Mouse (Mus musculus) natural killer cell, adult 2 months (primary cell): Measurements from ENCODE around the gene Srsf3.

Source experiments
- DNase-seq, 2 experiments: peaks; one replicate each; pipeline ENCODE4 v3.0.0; 2022; ENCODE audit warnings: low spot score in 2 of 2

The Srsf3 gene

DNA sequence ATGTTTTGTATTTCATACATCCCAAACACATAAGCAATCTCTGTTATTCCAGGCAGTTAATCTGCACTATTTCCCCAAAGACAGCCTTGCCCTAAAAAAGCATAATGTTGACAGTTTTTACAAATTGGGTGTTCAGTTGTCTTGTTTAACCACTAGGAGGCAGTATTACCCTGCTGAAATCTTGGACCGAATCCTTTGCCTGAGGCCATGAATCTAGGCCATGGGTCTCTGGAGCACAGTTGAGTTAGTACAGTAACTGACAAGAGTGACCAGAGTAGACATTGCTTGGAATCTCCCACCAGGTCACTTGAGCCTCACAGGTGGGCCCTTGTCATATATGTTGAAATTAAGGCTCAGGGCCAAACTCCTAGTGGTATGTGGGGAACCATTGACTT lies 12.5 kb downstream of the Srsf3 start:
- peak; percentile 42 to 57 for DNase-seq

GRCm38 (mm10) chr17:29045741-29046530 lies 13.5 kb downstream of the Srsf3 start:
- no peak for DNase-seq

- no peak for DNase-seq
These were observed 14.4 kb downstream of the Srsf3 start for GRCm38 (mm10) chr17:29046863-29047262.

DNA sequence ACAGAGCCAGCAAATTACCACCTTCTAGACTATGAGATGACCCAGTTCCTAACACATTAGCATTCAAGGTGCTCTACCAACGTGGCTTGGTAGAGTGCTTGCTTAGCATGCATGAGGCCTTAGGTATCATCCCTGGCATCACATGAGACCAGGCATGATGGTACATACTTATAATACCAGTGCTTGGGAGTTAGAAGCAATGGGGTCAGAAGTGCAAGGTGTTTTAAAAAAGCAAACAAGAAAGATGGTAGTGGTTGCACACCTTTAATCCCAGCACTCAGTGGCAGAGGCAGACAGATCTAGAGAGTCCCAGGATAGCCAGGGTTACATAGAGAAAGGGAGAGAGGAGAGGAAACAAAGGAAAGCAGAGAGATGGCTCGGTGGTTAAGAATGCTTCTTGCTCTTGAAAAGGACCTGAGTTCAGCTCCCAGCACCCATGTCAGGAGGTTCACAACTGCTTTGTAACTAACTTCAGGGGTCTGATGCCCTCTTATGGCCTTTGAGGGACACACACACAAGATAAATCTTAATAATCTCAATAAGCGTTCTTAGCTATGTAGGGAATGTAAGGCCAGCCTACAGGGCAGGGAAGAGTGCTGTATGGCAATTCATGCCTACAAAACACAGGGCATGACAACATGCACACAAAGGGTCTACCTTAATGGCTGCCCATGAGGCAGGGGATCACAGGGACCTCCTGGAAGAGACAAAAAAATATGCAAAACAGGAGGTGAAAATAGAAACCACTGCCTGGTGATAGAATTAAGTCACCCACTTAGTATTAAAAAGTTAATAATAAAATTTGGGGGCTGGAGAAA lies 15.5 kb downstream of the Srsf3 start:
- DNase-seq = no peak

- DNase-seq = peak; percentile 69 to 81
These were observed 16.5 kb downstream of the Srsf3 start for GRCm38 (mm10) chr17:29048748-29049507.

DNA sequence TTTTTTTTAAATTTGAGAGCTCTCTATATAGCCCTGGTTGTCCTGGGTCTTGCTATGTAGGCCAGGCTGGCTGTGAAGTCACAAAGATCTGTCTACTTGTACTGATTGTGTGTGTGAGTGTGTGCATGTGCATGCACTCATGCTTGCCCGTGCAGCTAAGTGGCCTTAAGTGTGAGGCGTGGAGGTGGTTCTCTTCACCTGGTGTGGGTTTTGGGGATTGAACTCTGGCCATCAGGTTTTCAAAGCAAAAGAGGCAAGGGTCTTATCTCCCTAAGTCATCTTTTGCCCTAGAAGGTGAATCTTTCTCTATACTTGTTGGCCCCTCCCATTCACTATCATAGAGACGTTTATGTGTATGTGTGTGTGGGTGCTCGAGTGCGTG lies 17.1 kb downstream of the Srsf3 start:
- DNase-seq = no peak

GRCm38 (mm10) chr17:29049923-29050322 lies 17.5 kb downstream of the Srsf3 start:
- no peak for DNase-seq

- DNase-seq = no peak
These were observed 18.4 kb downstream of the Srsf3 start for GRCm38 (mm10) chr17:29050791-29051190.

- DNase-seq = no peak
These were observed 20.6 kb downstream of the Srsf3 start for GRCm38 (mm10) chr17:29053067-29053466.

DNA sequence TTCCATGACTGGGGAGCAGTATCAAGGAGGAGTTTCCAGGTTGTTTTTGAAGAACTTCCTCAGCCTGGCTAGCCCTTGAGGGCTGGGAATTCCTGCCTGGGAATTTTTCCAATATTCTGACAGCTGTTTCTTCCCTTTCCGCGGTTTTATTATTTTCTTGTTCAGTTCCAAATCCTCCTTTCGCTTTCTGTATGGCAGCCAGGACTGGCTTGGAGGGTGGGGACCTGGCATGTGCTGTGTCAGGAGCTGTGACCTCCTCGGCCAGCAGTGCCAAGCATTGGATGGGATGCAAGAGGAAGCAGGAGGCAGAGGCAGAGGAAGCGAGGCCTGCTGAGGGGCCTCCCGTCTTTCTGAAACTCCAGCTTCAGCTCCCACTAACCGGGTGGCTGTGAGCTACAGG lies 21.4 kb downstream of the Srsf3 start:
- no peak for DNase-seq

DNA sequence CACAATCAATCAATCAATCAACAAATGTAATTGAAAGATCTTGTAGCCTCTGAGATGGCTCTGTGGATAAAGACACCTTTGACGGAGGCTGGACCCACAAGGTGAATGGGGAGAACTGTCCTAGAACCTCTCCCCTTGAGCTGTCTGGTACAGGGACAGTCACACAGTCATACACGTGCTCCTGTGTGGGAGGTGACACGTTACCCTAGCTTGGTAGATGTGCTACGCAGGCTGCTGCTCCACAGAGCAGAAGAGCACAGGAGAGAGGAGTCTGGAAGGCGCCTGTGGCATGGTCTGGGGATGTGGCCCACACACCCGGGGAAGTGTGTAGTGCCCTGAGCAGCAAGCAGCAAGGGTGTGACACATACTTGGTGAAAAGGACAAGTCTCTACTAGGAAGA lies 22.0 kb downstream of the Srsf3 start:
- DNase-seq = no peak

DNA sequence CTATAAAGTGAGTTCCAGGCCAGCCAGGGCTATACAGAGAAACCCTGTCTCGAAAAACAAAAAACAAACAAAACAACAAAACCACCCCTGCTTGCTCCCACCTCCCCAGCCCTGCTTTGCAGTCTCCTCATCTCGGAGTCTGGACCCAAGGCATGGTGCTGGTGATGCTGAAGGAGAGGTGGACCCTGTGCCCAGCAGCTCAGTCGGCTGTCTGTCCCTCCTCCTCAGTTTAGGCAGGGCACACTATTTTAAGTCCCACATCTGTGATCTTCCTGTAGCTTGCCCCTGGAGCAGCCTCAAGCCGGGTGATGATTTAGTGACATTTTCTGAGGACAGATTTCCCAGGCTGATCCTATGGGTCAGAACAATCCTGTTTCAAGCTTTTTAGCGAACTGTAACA lies 23.2 kb downstream of the Srsf3 start:
- no peak for DNase-seq

DNA sequence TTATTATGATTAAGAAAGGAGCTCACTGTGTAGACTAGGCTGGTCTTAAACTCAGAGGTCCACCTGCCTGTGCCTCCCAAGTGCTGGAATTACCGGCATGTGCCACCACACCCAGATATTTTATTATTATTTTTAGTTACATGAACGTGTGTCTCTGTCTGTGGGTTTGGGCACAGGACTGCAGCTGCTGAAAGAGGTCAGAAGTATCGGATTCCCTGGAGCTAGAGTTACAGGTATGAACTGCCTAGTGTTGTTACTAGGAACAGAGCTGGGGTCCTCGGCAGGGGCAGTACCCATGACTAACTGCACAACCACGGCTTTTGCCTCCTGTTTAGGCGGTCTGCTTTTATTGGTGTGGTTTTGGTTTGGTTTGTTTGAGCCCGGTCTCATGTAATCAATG lies 23.8 kb downstream of the Srsf3 start:
- DNase-seq = no peak

- no peak for DNase-seq
These were observed 24.3 kb downstream of the Srsf3 start for GRCm38 (mm10) chr17:29056699-29057151.

DNA sequence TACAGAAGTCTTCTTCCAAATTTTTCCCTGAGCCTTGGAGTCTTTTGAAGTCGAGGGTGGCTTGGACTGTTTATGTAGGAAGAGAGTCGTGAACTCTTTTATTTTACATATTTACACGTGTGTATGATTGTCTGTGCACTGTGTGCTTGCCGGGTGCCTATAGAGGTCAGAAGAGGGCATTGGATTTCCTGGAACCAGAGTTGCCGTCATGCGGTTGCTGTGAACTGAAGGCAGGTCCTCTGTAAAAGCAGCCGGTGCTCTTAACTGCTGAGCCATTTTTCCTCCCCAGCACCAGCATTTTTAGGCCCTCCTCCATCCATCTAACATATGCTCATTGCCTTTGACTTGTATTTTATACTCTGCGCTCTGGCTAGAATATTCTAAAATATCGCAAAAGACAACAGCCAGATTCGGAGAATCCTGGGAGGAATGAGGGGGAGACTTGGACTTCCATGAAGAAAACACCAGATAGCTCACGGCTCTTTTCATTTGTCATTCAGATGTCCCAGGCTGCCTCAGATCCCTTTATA lies 25.0 kb downstream of the Srsf3 start:
- DNase-seq = no peak

- no peak for DNase-seq
These were observed 25.5 kb downstream of the Srsf3 start for GRCm38 (mm10) chr17:29057961-29058360.

- DNase-seq = no peak
These were observed 26.1 kb downstream of the Srsf3 start for GRCm38 (mm10) chr17:29058487-29058886.

GRCm38 (mm10) chr17:29059581-29059980 lies 27.2 kb downstream of the Srsf3 start:
- DNase-seq = no peak

GRCm38 (mm10) chr17:29060946-29061345 lies 28.5 kb downstream of the Srsf3 start:
- DNase-seq = no peak

GRCm38 (mm10) chr17:29062119-29063035 lies 29.9 kb downstream of the Srsf3 start:
- no peak for DNase-seq
